Mouse (Mus musculus) embryonic fibroblast, embryonic 13.5 days (primary cell): ENCODE measurements around the gene Zbtb34.

ENCODE experiments used
- CTCF ChIP-seq: IDR thresholded peaks from 2 replicates; pipeline ENCODE4 v1.5.1; 2011; ENCODE audit warnings: mild to moderate bottlenecking, control low read depth, low read length, moderate library complexity, borderline replicate concordance; ENCODE audit not compliant: insufficient read depth
- POLR2A ChIP-seq: IDR thresholded peaks from 2 replicates; pipeline ENCODE4 v1.6.1; 2011; ENCODE audit warnings: low read depth, mild to moderate bottlenecking, control low read depth, low read length, moderate library complexity

GRCm38 (mm10) chr2:33444862-33445261 is 13.7 kb upstream of the Zbtb34 start:
- TF ChIP-seq CTCF: no peak
- TF ChIP-seq POLR2A: no peak
